21 mouse cellular contexts compared by ENCODE assay signal in the genomic region with DNA sequence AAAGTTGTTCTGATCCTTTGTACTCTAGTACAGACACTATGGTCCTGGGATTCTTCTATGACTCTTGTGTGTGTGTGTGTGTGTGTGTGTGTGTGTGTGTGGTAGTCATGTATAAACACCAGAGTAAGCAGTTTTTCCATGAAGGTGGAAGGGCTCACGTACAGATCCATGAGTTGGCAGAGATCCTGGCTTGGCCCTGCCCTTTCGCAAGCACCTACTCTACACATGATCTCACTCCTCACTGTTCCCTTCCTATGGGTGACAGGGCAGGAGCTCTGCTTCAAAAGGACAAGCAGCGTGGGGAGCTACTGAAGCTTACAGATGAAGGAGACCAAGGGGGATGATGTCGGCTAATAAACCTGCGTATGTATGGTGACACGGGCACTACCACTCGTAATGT.
"Had no signal": no experiment of that assay in that cellular context is flagged by ENCODE, and none has a peak within 500 bp of the region (broad histone marks: within the 10 kb centered on the region; RNA-seq: fewer than 3 reads in every experiment).

No protein-coding gene starts in this region.

- H3K9ac ChIP-seq: heart, embryonic 12.5 days; hindbrain, embryonic 14.5 days; intestine, embryonic 15.5 days; limb, embryonic 12.5 days; liver, embryonic 12.5 days; liver, embryonic 14.5 days had no signal

- H3K4me2 ChIP-seq: heart, embryonic 12.5 days; hindbrain, embryonic 14.5 days; intestine, embryonic 15.5 days; limb, embryonic 12.5 days; liver, embryonic 12.5 days had no signal

- DNase-seq: gastrocnemius, adult 2 months; gastrocnemius, postnatal 10 days; gastrocnemius, postnatal 25 days; heart, adult 18-20 months; heart, postnatal 14 days; heart, postnatal 4 days; kidney, adult 8-10 months; kidney, postnatal 10 days; kidney, postnatal 25 days; kidney, postnatal 4 days had no signal

- ATAC-seq: hindbrain, embryonic 16.5 days; inflammation-experienced regulatory T-cells, adult 6 months; intestine, embryonic 15.5 days had no signal

- H3K36me3 ChIP-seq: intestine, embryonic 15.5 days; liver, embryonic 12.5 days had no signal

- H3K27ac ChIP-seq: gastrocnemius, adult 2 months; hindbrain, embryonic 14.5 days; intestine, embryonic 15.5 days; layer of hippocampus, adult 2 months; left cerebral cortex, adult 2 months; limb, embryonic 10.5 days; limb, embryonic 12.5 days; liver, embryonic 12.5 days; liver, embryonic 14.5 days had no signal

- H3K27me3 ChIP-seq: heart, embryonic 12.5 days; intestine, embryonic 15.5 days; limb, embryonic 12.5 days; liver, embryonic 12.5 days had no signal

- H3K4me3 ChIP-seq: gastrocnemius, adult 2 months; heart, embryonic 12.5 days; intestine, embryonic 15.5 days; layer of hippocampus, adult 2 months; left cerebral cortex, adult 2 months; limb, embryonic 10.5 days; limb, embryonic 12.5 days; liver, embryonic 12.5 days had no signal

- H3K9me3 ChIP-seq: intestine, embryonic 15.5 days; liver, embryonic 12.5 days had no signal
